Mouse (Mus musculus): ENCODE data around the gene Lrrc46. TPM values are rescaled to one million over a fixed set of nuclear protein-coding genes. Genes with fewer than 3 reads are reported as not detected.
A peak's percentile ranks its signal among the peaks of the same experiment; 100 is the strongest.

The Lrrc46 gene
- polyA plus RNA-seq, 1 experiment: not detected

DNA sequence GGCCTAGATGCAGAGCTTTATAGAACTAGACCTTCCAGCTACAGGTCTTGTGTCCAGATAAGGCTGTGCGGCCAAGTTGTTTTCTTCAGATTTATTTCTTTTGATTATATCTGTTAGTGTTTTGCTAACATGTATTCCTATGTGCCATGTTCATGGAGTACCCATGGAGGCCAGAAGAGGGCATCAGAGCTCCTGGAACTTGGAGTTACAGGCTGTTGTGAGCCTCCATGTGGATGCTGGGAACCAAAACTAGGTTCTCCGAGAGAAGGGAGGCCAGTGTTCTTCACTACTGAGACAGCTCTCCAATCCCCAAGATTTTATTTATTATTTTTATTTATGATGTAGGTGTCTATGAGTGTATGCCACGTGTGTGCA lies 22.7 kb upstream of the Lrrc46 start:
- H3K4me3 ChIP-seq (ENCODE audit: insufficient read depth, low read depth, low read length): no peak overlapping the region
- H3K27ac ChIP-seq (replicated peaks; ENCODE audit: low read depth, low read length): no peak overlapping the region
- H3K4me1 ChIP-seq (ENCODE audit: control insufficient read depth, insufficient read depth, insufficient read length, low read length): no peaks in the 10 kb centered on the region

DNA sequence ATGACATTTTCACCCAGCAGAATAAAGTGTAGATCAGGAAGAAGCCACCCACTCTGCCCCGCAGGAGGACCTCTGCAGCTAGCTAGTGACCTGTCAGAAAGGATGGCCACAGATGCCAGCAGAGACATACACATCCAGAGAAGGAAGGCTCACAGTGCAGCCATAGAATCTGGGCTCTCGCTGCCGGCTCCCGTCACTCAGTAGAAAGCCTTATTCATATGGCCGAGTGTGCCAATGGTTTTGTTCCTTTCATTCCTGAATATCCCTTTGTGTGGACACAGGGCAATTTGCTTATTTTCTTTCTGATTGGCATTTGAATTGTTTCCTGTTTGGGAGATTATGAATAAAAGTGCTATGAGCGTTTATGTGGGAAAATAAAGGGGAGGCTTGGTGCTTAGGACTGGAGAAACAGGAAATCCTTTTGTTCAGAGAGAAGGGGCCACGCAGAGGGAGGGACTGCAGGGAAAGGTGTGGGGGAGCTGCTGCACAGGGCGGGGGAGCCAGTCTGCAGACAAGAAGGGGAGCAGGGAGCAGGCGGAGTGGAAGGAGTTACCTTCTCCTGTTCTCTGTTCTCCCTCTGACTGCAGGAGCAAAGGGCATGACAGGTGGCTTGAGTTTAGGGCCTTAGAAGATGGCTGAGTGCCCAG lies 22.2 kb upstream of the Lrrc46 start:
- no peaks in the 10 kb centered on the region for H3K4me1 ChIP-seq (ENCODE audit: control insufficient read depth, insufficient read depth, insufficient read length, low read length)
- H3K27ac ChIP-seq (replicated peaks; ENCODE audit: low read depth, low read length): no peak overlapping the region
- H3K4me3 ChIP-seq (ENCODE audit: insufficient read depth, low read depth, low read length): no peak overlapping the region

DNA sequence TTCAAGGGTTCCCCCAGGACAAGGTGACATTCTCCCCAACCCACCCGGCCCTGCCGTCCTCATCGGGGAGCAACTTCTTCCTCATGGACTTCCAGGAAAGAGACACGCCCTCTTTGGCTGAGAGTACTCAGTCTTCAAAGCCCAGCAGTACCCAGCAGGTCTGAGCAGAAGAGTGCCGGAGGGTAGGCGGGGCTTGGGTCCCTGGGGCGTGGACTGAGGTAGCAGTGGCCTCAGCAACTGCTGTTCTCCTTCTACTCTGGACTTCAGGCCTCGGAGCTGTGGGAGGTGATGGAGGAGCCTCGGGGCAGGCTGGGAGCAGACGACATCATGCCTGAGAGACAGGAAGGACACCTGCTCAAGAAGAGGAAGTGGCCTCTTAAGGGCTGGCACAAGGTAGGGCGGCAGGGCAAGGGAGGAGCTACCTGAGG lies 11.0 kb upstream of the Lrrc46 start:
- Histone ChIP-seq H3K4me1 (ENCODE audit: control insufficient read depth, insufficient read depth, insufficient read length, low read length) (peaks cover 13% of the 10 kb centered on the region), H3K27ac (replicated peaks; ENCODE audit: low read depth, low read length) (no peak overlapping the region), H3K4me3 (ENCODE audit: insufficient read depth, low read depth, low read length) (peak overlapping the region; percentile 78; the same call in 1 of the 2 replicates)

GRCm38 (mm10) chr11:97050944-97051586 lies 9.9 kb upstream of the Lrrc46 start:
- Histone ChIP-seq H3K4me1 (ENCODE audit: control insufficient read depth, insufficient read depth, insufficient read length, low read length) (peaks cover 13% of the 10 kb centered on the region), H3K27ac (replicated peaks; ENCODE audit: low read depth, low read length) (no peak overlapping the region), H3K4me3 (ENCODE audit: insufficient read depth, low read depth, low read length) (peak overlapping the region; percentile 78)

GRCm38 (mm10) chr11:97050216-97050943 lies 9.2 kb upstream of the Lrrc46 start, which contains the start of gene Osbpl7:
Gene Osbpl7 (plus strand): TSS chr11:97050628.
- no peak within 1 kb of the TSS for H3K27ac ChIP-seq (replicated peaks; ENCODE audit: low read depth, low read length)
- peak within 1 kb of the TSS; percentile 78 for H3K4me3 ChIP-seq (ENCODE audit: insufficient read depth, low read depth, low read length)
- H3K4me1 ChIP-seq (ENCODE audit: control insufficient read depth, insufficient read depth, insufficient read length, low read length): peaks cover 13% of the 10 kb centered on the region

GRCm38 (mm10) chr11:97049492-97050085 lies 8.4 kb upstream of the Lrrc46 start:
- no peak overlapping the region for H3K27ac ChIP-seq (replicated peaks; ENCODE audit: low read depth, low read length)
- H3K4me3 ChIP-seq (ENCODE audit: insufficient read depth, low read depth, low read length): no peak overlapping the region
- H3K4me1 ChIP-seq (ENCODE audit: control insufficient read depth, insufficient read depth, insufficient read length, low read length): peaks cover 13% of the 10 kb centered on the region

- Histone ChIP-seq H3K4me1 (ENCODE audit: control insufficient read depth, insufficient read depth, insufficient read length, low read length) (peaks cover 13% of the 10 kb centered on the region), H3K4me3 (ENCODE audit: insufficient read depth, low read depth, low read length) (no peak overlapping the region), H3K27ac (replicated peaks; ENCODE audit: low read depth, low read length) (no peak overlapping the region)
Measured at GRCm38 (mm10) chr11:97048090-97048650, 7.0 kb upstream of the Lrrc46 start.

DNA sequence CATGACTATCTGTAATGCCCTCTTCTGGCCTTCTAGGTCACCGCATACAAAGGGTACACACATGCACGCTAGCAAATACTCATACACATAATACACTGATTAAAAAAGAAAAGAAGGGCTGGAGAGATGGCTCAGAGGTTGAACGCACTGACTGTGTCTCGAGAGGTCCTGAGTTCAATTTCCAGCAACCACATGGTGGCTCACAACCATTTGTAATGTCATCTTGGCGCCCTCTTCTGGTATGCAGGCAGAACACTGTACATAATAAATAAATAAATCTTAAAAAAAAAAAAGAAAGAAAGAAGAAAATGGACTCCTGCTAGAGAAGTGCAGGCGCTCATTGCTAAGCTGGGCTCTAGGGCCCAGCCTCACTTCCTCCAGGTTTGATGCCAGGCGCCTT lies 4.7 kb upstream of the Lrrc46 start:
- Histone ChIP-seq H3K4me3 (ENCODE audit: insufficient read depth, low read depth, low read length) (no peak overlapping the region), H3K4me1 (ENCODE audit: control insufficient read depth, insufficient read depth, insufficient read length, low read length) (no peaks in the 10 kb centered on the region; the same call in 1 of the 2 replicates), H3K27ac (replicated peaks; ENCODE audit: low read depth, low read length) (no peak overlapping the region)

- Histone ChIP-seq H3K4me3 (ENCODE audit: insufficient read depth, low read depth, low read length) (no peak overlapping the region), H3K4me1 (ENCODE audit: control insufficient read depth, insufficient read depth, insufficient read length, low read length) (no peaks in the 10 kb centered on the region; the same call in 1 of the 2 replicates), H3K27ac (replicated peaks; ENCODE audit: low read depth, low read length) (no peak overlapping the region)
Measured at GRCm38 (mm10) chr11:97044902-97045301, 3.7 kb upstream of the Lrrc46 start.

GRCm38 (mm10) chr11:97040301-97041021 lies 746 bp downstream of the Lrrc46 start:
- peak overlapping the region; percentile 65; the same call in 1 of the 2 replicates for H3K4me3 ChIP-seq (ENCODE audit: insufficient read depth, low read depth, low read length)
- H3K27ac ChIP-seq (replicated peaks; ENCODE audit: low read depth, low read length): no peak overlapping the region

GRCm38 (mm10) chr11:97038881-97039280 lies 2.3 kb downstream of the Lrrc46 start:
- H3K4me1 ChIP-seq (ENCODE audit: control insufficient read depth, insufficient read depth, insufficient read length, low read length): no peaks in the 10 kb centered on the region; the same call in 1 of the 2 replicates
- no peak overlapping the region for H3K27ac ChIP-seq (replicated peaks; ENCODE audit: low read depth, low read length)
- H3K4me3 ChIP-seq (ENCODE audit: insufficient read depth, low read depth, low read length): no peak overlapping the region

More at GRCm38 (mm10) chr11:97040301-97041021, 746 bp downstream of the Lrrc46 start:
- no peaks in the 10 kb centered on the region; the same call in 1 of the 2 replicates for H3K4me1 ChIP-seq (ENCODE audit: control insufficient read depth, insufficient read depth, insufficient read length, low read length)

- Histone ChIP-seq H3K4me3 (ENCODE audit: insufficient read depth, low read depth, low read length) (no peak overlapping the region), H3K27ac (replicated peaks; ENCODE audit: low read depth, low read length) (no peak overlapping the region), H3K4me1 (ENCODE audit: control insufficient read depth, insufficient read depth, insufficient read length, low read length) (no peaks in the 10 kb centered on the region)
Measured at GRCm38 (mm10) chr11:97036141-97036540, 5.1 kb downstream of the Lrrc46 start.

GRCm38 (mm10) chr11:97033781-97034180 lies 7.4 kb downstream of the Lrrc46 start:
- H3K27ac ChIP-seq (replicated peaks; ENCODE audit: low read depth, low read length): no peak overlapping the region
- H3K4me1 ChIP-seq (ENCODE audit: control insufficient read depth, insufficient read depth, insufficient read length, low read length): no peaks in the 10 kb centered on the region; the same call in 1 of the 2 replicates
- no peak overlapping the region for H3K4me3 ChIP-seq (ENCODE audit: insufficient read depth, low read depth, low read length)

DNA sequence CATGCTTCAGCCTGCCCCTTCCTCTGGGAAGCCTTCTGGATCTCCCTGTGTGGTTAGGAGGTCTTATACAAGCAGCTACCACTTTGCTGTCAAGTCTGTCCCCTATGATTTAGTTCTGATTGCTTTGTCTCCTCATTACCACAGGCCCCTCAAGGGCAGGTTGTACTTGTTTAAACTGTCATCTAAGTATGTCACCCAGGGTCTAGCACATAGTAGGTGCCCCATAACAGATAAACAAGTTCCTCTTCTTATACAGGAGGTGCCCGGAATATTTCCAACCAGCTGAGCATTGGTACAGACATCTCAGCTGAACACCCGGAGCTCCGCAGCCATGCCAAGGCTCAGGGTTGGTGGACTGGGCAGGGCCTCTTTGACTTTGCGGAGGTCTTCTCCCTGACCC lies 8.7 kb downstream of the Lrrc46 start:
- no peak overlapping the region for H3K4me3 ChIP-seq (ENCODE audit: insufficient read depth, low read depth, low read length)
- no peaks in the 10 kb centered on the region; the same call in 1 of the 2 replicates for H3K4me1 ChIP-seq (ENCODE audit: control insufficient read depth, insufficient read depth, insufficient read length, low read length)
- H3K27ac ChIP-seq (replicated peaks; ENCODE audit: low read depth, low read length): no peak overlapping the region

All from brown adipose tissue, adult 24 weeks (tissue).